Mouse (Mus musculus): ENCODE measurements around the gene Kcnmb3. TPM values are rescaled to one million over a fixed set of nuclear protein-coding genes. Genes with fewer than 3 reads are reported as not detected.

Kcnmb3 gene
- not detected for polyA plus RNA-seq (2014; fragmentation: Illumina TruSeq; extraction: RNeasy Lipid Tissue Mini Kit (QIAGEN cat#74804); ENCODE audit: low replicate concordance)

GRCm38 (mm10) chr3:32492097-32493090, at the start of gene Kcnmb3:
TSS of gene Kcnmb3 (minus strand) at chr3:32492231.

DNA sequence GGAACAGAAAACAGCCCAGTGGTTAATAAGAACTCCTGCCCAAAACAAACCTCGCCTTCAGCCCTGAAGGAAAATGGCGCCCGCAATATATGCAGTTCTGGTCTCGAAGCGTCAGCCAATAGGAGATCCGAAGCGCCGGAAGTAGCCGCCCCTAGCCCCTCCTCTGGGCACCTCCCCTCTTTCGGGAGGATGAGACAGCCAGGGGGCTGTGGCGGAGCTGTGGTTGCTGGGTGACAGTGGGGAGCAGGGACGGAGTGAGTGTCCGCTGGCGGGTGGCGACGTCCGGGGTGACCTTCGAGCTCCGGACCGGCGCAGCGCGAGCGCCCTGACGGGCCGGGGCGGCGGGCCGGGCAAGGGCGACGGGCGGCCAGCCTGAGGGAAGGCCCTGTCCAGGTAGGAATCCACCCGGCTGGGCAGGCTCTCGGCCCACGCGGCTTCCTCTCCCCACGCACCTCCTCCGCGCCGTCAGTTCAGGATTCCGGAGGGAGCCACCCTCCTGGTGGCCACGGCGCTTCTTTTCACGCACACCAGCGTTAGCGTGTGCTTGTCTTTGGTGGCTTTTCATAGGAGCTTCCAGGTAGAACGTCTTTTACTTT, 37.4 kb upstream of the Kcnmb3 start, which contains the start of gene Mfn1:
Gene Mfn1 (plus strand): TSS at position 163 of the 596 bp plus-strand sequence.

DNA sequence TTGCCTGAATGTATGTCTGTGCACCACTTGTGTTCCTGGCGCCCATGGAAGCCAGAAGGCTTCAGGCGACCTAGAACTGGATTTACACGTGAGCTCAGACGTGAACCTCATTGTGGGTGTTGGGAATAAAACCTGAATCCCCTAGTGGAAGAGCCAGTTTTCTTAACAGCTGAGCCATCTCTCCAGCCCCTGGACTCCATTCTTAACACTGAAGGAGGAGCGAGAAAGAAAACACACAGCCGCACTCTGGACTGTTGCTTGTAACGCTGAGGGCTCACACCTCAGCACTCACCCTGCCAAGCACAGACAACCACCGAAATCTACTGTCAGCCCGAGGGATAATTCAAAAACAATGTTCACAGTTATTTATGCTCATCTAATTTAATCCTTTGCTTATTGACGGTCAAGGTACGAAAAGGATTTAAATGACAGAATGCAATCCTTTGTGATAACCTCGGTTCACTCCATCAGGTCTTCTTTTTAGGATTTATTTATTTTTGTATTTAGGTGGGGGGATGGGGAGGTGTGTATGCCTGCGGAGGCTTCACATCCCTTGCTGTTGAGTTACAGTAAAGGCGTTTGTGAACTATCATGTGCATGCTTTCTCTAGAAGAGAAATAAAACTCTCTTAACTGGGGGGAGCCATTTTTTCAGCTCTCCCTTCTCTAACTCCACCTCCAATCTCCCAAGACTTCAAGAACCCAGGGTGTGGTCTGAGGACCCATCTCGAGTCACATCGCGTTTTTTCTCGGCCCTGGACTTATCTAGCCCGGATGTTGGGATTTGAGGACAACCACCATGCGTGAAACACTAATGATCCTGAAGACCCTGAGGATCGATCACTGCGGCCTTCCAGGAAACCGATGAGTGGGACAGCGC, 17.7 kb upstream of the Kcnmb3 start, which contains the start of gene Zfp639:
Gene Zfp639 (plus strand): TSS at position 764 of the 879 bp plus-strand sequence.

Other genes starting within 250 kb of the Kcnmb3 start
- 6.2 TPM for gene Zmat3, start 126.2 kb downstream of the Kcnmb3 start, polyA plus RNA-seq (2014; fragmentation: Illumina TruSeq; extraction: RNeasy Lipid Tissue Mini Kit (QIAGEN cat#74804); ENCODE audit: low replicate concordance)
- 64.6 TPM for gene Pik3ca, start 94.6 kb downstream of the Kcnmb3 start, polyA plus RNA-seq (2014; fragmentation: Illumina TruSeq; extraction: RNeasy Lipid Tissue Mini Kit (QIAGEN cat#74804); ENCODE audit: low replicate concordance)
- gene Zfp639, start 18.0 kb upstream of the Kcnmb3 start, polyA plus RNA-seq (2014; fragmentation: Illumina TruSeq; extraction: RNeasy Lipid Tissue Mini Kit (QIAGEN cat#74804); ENCODE audit: low replicate concordance) = 79.6 TPM
- 200 TPM for gene Mfn1, start 37.2 kb upstream of the Kcnmb3 start, polyA plus RNA-seq (2014; fragmentation: Illumina TruSeq; extraction: RNeasy Lipid Tissue Mini Kit (QIAGEN cat#74804); ENCODE audit: low replicate concordance)
- gene Gnb4, start 124.4 kb upstream of the Kcnmb3 start, polyA plus RNA-seq (2014; fragmentation: Illumina TruSeq; extraction: RNeasy Lipid Tissue Mini Kit (QIAGEN cat#74804); ENCODE audit: low replicate concordance) = 11.5 TPM
- 41.7 TPM for gene Actl6a, start 214.1 kb upstream of the Kcnmb3 start, polyA plus RNA-seq (2014; fragmentation: Illumina TruSeq; extraction: RNeasy Lipid Tissue Mini Kit (QIAGEN cat#74804); ENCODE audit: low replicate concordance)
- gene Ndufb5, start 244.8 kb upstream of the Kcnmb3 start, polyA plus RNA-seq (2014; fragmentation: Illumina TruSeq; extraction: RNeasy Lipid Tissue Mini Kit (QIAGEN cat#74804); ENCODE audit: low replicate concordance) = 395 TPM
- gene Mrpl47, start 245.4 kb upstream of the Kcnmb3 start, polyA plus RNA-seq (2014; fragmentation: Illumina TruSeq; extraction: RNeasy Lipid Tissue Mini Kit (QIAGEN cat#74804); ENCODE audit: low replicate concordance) = 66.6 TPM

Measured in small intestine, adult 10 weeks (tissue).